Mouse (Mus musculus): Measurements from ENCODE around the gene Foxp4. TPM values are rescaled to one million over a fixed set of nuclear protein-coding genes. Genes with fewer than 3 reads are reported as not detected.

The Foxp4 gene
- total RNA-seq, 2 experiments from 2014 or later: 51.1 to 57.6 TPM

DNA sequence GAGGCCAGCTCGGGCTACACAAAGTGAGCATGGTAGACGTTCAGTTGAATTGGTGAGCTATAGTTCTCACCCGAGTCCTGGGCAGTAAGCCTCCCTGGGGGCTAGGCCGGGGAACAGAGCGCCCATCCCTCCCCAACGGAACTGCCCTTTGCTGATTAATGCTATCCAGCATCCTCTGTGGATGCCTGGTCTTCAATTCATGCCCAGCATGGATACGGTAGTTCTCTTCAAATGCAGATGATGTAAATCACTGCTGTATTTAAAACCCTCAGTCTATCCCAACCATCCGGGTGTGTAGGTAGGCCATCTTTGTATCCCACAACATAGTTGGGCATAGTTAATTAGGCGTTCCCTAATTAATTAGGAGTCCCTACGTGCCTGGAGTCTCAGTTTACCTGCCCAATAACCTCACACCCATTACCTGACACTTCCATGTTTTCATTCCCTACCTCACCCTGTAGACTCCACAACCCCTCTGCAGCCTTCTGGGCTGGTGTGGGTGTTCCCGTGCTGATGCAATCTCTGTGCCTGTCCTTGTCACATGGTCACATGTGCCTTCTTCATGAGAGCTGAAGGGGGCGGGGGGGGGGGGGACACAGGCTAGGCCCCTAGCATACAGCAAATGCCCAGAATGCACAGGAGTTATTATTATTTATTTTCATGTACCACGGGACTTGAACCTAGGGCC lies 106.3 kb downstream of the Foxp4 start:
- DNase-seq (ENCODE audit: low spot score in 2 of 2): no peak

Other genes with a start within 250 kb of the Foxp4 start
- 100 to 1,000 TPM; 221 to 257 TPM for gene Tomm6, start 236.3 kb downstream of the Foxp4 start, total RNA-seq (2021)
- gene Frs3, start 235.6 kb downstream of the Foxp4 start, total RNA-seq (2021): 10 to 100 TPM; 31.2 to 31.4 TPM
- 1 to 10 TPM; 4.4 to 5.7 TPM for gene Gm21981, start 230.2 kb downstream of the Foxp4 start, total RNA-seq (2021)
- gene Prickle4, start 229.9 kb downstream of the Foxp4 start, total RNA-seq (2021): 1 to 10 TPM; 1.9 to 4.3 TPM
- gene Pgc, start 197.8 kb downstream of the Foxp4 start, total RNA-seq (2021): not detected
- gene Tfeb, start 187.6 kb downstream of the Foxp4 start, total RNA-seq (2021): 10 to 100 TPM in 1 of 2 experiments, 1 to 10 TPM in 1; 8.4 to 12.7 TPM
- 1 to 10 TPM; 1.3 to 2.0 TPM for gene Mdfi, start 90.0 kb downstream of the Foxp4 start, total RNA-seq (2021)
- gene 1700122O11Rik, start 113.6 kb upstream of the Foxp4 start, total RNA-seq (2021): not detected
- not detected for gene 1700067P10Rik, start 164.7 kb upstream of the Foxp4 start, total RNA-seq (2021)
- not detected for gene 9830107B12Rik, start 221.6 kb upstream of the Foxp4 start, total RNA-seq (2021)
- gene A530064D06Rik, start 242.6 kb upstream of the Foxp4 start, total RNA-seq (2021): not detected

Measured in layer of hippocampus, postnatal 10 days (tissue).